Mouse (Mus musculus) layer of hippocampus, postnatal 10 days (tissue): ENCODE data around the gene Gsx1. TPM values are rescaled to one million over a fixed set of nuclear protein-coding genes. Genes with fewer than 3 reads are reported as not detected.

Source experiments
- DNase-seq, 2 experiments: peaks; one replicate each; pipeline ENCODE4 v3.0.0; 2021; ENCODE audit warnings: low spot score in 2 of 2
- long read RNA-seq: library from polyadenylated mRNA; stranded (forward); transcript quantifications from one replicate; pipeline ENCODE4 v2.0.0, GENCODE M21; 2023
- total RNA-seq, 2 experiments: library from RNA; stranded (reverse); gene quantifications; 2 replicates each; pipeline ENCODE4 v1.2.3; 2021

Gsx1 gene
- total RNA-seq = 1 to 10 TPM; 1.4 to 1.6 TPM
- long read RNA-seq, partial matches to known transcripts = 0 of 1 reads
- long read RNA-seq, other reads (novel, unspliced or antisense) = 0 of 1 reads

DNA sequence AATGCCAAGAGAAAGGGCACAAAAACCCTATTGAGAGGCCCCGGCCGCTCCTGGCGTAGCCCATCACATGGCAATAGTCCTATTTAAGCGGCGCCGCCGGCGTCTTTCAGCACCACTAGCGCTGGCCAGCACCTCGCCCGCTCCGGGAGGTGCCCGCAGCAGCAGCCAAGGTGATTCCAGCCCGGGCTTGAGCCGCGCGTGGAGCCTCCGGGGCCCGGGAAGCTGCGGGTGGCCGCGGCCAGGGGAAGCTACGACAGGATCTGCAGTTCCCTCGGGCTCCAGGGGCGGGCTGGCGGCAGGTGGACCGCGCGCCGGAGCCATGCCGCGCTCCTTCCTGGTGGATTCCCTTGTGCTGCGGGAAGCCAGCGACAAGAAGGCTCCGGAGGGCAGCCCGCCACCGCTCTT lies at the start of gene Gsx1:
Gene Gsx1, plus strand, starts transcription at position 126 of the 405 bp plus-strand sequence.
- DNase-seq = peak; percentile 64 to 75

DNA sequence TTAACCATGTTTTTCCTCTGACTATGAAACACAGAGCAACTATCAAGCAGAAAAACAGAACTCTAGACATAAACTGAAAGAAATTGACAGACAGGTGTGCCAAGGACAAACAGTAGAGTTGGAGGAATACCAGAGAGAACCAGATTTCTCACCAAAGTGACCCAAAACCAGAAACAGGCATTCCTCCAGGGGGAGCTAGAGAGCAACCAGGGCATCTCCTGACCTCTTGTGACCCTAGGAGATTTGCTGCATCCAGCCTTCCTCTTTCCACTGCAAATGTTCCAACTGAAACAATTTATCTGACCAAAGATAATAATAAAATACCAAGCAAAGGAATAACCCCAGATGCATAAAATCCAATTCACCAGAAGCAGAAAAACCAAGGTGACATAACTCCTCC lies 41.2 kb upstream of the Gsx1 start:
- no peak for DNase-seq

- DNase-seq = no peak
These were observed 33.6 kb upstream of the Gsx1 start for GRCm38 (mm10) chr5:147154806-147155371.

DNA sequence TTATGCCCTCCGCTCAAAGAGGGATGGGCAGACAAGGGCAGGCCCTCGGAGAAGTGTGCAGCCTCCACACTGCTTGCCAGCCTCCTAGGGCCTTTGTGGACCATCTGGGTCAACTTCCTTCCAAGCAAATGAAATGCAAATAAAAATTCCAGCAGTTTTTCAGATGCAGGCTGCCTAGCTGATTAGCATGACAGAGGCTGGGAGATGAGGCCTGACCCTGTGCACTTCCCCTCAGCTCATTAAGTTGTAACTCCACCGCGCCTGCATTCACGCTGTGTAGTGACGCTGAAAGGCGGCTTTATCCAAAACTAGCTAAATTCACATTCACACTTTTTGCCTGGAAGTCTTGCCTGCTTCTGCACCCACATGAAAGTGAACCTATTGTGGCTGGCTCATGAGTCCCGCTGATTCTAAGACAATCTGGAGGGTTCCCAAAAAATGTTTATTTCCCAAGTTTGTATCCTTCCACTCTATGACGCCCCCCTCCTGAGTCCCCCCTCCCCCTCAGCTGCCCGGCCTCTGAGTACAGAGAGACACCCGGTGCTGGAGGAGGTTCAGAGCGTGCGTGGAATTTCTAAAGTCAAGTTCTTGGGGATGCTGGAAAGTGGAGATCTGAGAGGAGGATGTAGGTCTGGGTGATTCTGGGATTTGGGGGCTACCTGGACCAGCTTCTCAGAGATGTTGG lies 32.9 kb upstream of the Gsx1 start:
- DNase-seq = peak; percentile 3 to 26

- no peak for DNase-seq
These were observed 32.1 kb upstream of the Gsx1 start for GRCm38 (mm10) chr5:147156376-147156775.

DNA sequence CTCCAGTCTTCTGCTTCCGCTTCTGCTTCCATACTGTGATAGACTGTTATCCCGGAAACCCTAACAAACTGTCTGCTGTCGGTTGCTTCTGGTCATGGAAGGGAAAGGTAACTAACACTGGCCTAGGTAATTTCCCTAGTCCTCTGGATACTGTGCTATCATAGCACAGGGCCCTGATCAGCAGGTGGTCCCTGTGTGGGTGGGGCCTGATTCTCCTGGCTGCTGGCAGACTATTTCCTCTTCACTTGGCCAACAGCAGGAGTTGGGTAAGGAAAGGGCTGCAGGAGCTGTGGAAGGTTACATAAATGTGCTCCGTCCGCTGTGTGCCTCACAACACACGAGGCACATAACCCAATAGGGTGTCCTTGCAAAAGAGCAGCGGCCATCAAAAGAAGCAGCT lies 31.1 kb upstream of the Gsx1 start:
- no peak for DNase-seq

DNA sequence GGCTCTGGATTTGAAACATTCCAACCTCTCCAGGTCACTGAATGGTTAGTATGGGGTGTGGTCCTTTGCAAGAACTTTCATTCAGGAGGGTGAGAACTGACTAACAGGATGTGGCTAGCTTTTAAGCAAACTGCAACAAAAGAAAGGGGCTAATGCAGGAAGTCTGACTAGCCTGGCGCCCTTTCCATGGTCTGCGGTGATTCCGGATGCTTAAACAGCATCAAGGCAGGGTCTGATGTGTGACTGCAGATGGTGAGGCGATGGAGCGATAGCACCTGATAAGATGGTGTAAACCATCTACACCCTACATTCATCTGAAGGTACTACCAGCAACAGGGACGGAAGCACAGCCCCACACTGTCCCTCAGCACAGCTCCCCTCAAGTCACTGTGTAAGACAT lies 29.2 kb upstream of the Gsx1 start:
- DNase-seq = no peak

DNA sequence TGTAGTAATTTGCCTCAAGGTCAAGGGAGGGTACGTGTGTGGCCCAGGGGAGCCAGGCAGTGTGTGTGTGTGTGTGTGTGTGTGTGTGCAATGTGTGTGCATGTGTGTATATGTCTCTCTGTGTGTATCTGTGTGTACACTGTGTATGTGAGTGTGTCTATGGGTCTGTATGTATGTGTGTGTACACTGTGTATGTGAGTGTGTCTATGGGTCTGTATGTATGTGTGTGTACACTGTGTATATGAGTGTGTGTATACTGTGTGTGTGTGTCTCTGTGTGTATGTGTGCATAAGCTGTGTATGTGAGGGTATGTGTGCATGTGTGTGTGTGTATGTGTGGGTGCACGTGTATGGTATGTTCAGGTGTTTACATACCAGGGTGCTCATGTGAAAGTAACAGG lies 28.7 kb upstream of the Gsx1 start:
- no peak for DNase-seq

GRCm38 (mm10) chr5:147165060-147165459 lies 23.4 kb upstream of the Gsx1 start:
- DNase-seq = no peak

- no peak for DNase-seq
These were observed 18.4 kb upstream of the Gsx1 start for GRCm38 (mm10) chr5:147170088-147170487.

- no peak for DNase-seq
These were observed 14.4 kb upstream of the Gsx1 start for GRCm38 (mm10) chr5:147174046-147174445.

DNA sequence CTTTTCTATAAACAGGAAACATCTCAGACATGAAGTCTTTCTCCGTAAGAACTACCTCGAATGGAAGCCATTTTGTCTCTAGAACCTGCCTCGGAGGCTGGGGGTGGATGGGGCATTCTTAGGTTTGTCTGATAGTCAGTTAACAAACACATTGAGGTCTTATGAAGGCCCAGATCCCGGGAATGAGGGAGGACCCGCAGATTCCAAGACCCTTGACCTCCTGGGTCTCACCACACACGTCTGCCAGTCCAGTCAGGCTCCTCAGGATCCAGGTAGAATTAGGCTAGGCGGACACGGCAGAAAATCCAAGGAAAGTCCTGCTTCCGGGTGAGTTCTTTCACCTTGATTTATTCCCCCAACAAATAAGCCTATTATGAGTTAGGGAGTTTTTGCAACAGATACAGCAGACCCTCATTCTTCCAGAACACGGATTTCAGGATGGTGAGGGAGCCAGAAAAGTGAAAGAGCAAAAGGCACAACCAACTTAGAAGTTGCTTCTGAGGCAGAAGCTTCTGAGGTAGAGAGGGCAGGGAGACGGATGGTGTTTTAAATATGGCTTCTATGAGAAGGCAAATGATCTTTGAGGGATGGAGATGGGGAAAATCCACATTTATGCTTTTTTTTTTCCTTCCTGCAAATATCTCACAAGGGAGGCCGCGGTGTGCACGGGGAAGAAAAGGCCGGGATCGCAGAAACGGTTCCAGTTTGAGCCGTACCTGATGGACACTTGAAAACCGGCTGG lies 3.2 kb upstream of the Gsx1 start:
- DNase-seq = no peak

GRCm38 (mm10) chr5:147186001-147186431 lies 2.5 kb upstream of the Gsx1 start:
- peak in 1 of 2 experiments; percentile 38 for DNase-seq

GRCm38 (mm10) chr5:147186781-147187551 lies 1.5 kb upstream of the Gsx1 start:
- DNase-seq = no peak

- no peak for DNase-seq
These were observed 835 bp upstream of the Gsx1 start for GRCm38 (mm10) chr5:147187552-147188170.

DNA sequence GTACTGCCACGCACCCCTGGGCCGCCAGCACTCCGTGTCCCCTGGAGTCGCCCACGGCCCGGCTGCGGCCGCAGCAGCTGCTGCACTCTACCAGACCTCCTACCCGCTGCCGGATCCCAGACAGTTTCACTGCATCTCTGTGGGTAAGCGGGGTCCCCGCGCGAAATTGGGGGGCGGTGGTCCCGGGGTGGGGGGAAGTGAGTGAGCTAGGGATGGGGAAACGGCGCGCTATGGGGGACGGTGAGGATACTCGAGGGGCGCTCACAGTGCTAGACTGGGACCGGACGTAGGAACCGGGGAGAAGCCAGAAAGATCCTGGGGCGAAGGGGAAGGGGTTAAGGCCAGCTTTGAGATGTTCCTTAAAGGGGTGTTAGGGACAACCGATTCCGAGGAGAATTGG lies 660 bp downstream of the Gsx1 start:
- DNase-seq = no peak

GRCm38 (mm10) chr5:147189836-147190602 lies 1.5 kb downstream of the Gsx1 start:
- DNase-seq = peak in 1 of 2 experiments; percentile 17

GRCm38 (mm10) chr5:147190885-147191284 lies 2.4 kb downstream of the Gsx1 start:
- no peak for DNase-seq

GRCm38 (mm10) chr5:147191801-147192575 lies 3.5 kb downstream of the Gsx1 start:
- DNase-seq = no peak
